Mouse (Mus musculus) kidney, adult 18-20 months (tissue): ENCODE measurements around the gene Hba-a2.
"Not testable (repeated sequence)": the region's sequence is repeated elsewhere in the genome, so short reads cannot be mapped to it uniquely, and the experiment has no call there.

Experiments
- DNase-seq: peaks from one replicate; pipeline ENCODE4 v3.0.0; 2021

Gene Hba-a2

DNA sequence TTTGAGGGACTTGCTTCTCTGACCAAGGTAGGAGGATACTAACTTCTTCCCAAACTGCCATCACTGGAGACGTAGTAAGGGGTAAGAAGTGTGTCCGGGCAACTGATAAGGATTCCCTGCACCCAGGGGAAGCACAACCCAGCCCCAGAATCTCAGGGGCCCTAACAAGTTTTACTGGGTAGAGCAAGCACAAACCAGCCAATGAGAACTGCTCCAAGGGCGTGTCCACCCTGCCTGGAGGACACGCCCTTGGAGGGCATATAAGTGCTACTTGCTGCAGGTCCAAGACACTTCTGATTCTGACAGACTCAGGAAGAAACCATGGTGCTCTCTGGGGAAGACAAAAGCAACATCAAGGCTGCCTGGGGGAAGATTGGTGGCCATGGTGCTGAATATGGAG lies at the start of gene Hba-a2:
Gene Hba-a2, plus strand, starts transcription at position 287 of the 400 bp plus-strand sequence.
- DNase-seq = not testable (repeated sequence)

DNA sequence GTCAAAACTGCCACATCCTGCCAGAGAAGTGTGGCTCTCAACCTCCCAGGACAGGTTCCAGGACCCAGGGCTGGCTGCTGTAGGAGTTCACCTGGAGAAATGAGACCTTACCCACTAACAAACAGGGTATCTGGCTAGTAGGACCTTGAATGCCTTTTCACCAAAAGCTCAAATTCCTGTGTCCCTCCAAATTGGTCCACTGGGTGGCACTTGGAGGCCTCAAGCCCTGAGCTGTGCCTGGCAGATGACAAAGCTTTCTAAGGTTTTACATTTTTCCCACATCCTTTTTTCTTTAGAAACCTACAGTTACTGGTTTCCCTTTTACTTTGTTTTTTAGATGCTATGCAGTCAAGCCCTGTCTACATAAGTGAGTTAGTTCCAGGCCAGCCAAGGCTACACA lies 49.2 kb upstream of the Hba-a2 start:
- no peak for DNase-seq

DNA sequence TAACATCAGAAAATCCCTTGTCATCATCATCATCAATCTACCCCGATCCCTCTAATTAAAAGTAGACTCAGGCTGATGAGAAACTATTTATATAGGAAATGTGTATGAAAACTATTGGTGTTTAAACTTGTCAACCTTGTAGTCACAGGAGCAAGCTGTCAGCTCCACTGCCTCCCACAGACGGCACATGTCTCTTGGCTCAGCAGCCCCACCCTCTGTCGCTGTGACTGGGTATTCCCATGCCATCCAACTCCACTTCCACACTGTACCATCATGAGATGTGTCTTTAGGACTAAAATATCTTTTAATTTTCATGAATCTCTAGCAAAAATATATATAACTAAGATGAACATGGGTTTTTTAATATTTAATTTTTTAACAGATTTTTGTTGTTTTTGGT lies 47.9 kb upstream of the Hba-a2 start:
- no peak for DNase-seq

DNA sequence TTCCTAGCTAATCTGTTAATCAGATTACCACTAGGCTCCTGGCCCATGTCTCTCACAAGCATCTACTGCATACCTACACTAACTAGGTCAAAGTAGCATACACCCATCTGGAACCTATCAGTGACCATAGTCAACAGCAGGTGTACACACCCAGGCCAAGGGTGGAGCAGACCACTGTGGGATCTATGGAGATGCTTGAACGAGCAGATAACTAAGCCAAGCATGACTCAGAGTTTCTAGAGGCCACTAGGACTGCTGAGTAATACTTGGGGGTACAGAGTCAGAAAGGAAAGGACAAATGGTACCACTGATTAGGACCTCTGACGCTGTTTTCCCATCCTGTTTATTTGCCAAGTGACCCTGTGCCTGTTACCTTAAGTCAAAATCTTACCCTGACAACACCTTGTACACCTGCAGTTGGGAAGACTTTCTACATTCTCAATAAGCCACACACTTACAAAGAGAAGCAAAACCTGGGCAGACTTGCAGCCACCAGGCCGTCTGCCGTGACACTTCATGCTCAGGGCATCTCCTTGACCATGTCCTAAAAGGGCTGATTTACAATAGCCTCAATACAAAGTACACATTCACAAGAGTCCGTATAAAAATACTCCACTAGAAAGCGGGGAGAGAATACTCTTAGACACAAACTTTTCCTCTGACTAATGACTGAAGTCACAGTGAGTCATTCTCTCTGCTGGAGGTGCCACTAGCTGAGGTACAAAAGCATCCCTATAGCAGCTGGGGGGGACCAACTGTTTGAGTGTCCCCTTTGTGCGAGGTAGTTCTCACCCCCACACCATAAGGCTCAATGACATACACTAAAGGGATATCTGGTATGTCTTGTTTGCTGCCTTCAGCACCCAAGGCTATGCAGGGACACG lies 45.2 kb upstream of the Hba-a2 start:
- DNase-seq = no peak

DNA sequence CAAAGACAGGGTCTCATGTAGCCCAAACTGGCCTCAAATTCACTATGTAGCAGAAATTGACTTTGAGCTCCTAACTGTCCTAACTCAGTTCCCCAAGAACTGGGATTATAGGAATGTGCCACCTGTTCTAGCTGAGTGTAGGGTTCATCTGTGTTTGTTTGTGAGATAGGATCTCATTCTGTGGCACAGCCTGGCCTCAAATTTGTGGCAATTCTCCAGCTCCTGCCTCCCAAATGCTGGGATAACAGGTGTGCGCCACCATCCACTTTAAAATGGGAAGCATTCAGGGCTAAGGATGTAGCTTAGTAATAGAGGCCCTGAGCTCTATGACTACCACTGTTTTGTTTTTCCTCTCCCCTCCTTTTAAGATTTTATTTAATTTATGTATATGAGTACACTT lies 43.2 kb upstream of the Hba-a2 start:
- no peak for DNase-seq

DNA sequence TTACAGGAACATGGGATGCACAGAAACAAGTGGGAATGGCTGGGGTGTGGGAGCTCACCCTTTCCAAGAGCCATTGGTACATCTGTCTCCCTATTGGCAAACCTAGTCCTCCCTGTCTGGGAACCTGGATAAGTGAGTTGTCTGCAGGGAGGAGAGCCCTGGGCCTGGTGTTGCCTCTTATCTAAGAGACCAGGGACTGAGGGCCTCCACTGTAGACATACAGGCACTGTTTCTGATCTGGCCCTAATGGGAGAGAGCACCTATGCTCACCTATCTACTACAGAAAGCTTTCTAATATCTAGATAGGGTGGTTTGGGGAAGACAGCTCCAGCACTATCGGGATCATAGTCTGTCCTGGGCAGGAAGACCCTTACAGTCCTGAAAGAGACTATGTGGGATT lies 40.1 kb upstream of the Hba-a2 start:
- DNase-seq = no peak

DNA sequence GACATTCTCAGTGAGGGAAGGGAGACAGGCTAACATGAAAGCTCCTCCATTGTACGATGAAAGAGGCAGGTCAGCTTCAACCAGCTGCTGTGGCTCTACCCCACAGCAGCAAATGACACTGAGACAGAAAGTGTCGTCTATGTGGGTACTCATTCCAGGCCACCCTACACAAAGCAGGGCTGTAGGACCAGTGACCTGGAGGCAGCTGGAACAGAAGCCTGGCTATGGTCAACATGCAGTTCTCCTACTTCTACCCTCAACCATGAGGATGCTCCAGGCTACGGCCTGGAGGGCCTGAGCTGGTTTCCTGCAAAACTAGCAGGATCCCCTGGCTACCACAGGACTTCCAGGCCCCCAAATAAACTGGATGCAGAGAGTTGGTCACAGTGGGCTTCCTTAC lies 39.7 kb upstream of the Hba-a2 start:
- DNase-seq = no peak

DNA sequence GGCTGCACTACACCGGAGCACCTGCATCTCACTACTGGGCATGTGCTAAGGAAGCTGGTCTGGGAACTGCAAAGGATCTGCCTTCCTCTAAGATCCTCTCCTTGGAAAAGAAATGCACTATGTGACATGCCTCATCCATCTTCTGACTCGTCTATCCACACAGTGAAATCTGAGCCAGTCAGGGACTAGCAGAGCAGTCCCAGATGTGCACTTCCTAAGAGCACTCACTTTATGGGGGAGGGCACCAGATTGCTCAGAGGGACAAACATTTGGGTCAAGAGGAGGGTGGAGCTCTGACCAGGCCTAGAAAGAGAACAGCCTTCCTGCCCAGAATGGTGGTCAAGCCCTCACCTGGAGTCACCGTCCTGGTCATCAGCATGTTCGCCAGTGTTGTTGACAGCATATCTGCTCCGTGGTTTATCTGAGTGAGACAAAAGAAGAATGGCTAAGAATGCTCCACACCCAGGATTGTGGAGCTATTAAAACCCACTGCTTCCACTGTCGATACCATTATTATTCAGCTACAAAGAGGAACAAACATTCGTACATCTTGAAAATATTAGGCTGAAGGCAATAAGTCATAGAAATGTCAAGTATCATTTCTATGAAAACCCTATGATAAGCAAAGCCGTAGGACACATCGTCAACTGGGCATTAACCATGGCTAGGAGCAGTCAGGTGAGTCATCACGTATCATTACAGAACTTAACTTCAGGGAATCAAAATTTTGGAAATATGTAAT lies 33.4 kb upstream of the Hba-a2 start:
- no peak for DNase-seq

DNA sequence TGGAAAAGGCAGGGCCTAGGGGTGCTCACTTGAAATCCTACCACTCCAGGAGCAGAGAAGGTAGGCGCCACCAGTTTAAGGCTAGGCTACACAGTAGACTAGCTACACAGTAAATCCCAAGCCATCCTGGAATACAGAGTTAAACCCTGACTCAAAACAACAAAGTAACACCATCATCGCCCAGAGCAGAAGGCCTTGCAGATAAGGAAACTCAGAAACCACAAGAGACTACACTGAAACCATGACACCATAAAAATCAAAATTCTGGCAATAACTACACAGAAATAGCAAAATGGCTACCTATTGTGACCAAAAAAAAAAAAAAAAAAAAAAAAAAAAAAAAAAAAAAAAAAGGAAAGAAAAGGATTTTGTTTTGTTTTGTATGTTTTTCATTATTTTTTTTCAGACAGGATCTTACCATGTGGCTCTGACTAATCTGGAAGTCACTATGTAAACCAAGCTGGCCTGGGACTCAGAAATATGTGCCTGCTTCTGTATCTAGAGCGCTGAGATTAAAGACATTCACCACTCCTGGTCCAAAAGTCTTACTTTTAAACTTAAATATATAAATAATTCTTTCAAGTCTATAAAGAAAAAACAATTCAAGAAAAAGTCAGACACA lies 31.1 kb upstream of the Hba-a2 start:
- DNase-seq = no peak

DNA sequence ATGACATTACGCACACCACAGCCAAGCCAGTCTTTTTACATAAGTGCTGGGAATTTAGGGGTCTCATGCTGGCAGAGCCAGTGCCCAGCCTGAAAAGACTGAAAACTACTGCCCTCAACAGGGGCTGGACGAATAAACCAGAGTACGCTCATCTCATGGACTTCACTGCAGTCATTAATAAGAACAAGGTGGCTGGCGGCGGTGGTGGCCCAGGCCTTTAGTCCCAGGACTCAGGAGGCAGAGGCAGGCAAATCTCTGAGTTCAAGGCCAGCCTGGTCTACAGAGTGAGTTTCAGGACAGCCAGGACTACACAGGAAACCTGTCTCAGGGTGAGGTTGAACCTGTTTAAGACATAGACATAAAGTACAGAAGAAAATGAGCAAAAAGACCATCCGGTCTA lies 30.1 kb upstream of the Hba-a2 start:
- no peak for DNase-seq

DNA sequence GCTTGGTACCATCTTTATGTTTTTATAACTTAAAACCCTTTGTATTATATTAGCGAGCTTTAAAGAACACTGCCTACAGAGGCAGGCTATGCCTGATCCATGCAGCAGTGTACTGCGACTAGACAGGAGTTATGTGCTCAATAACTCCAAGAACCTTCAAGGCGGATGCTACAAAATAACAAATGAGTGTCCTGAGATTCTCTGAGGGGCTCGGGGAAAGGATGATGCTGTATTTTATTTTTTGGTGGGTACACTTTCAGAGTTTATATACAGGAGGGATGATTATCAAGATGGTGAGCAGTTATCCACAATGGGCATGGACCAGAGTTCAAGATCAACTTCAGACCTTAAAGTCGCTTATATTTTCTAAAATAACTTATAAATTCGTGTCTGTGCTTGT lies 29.5 kb upstream of the Hba-a2 start:
- no peak for DNase-seq

DNA sequence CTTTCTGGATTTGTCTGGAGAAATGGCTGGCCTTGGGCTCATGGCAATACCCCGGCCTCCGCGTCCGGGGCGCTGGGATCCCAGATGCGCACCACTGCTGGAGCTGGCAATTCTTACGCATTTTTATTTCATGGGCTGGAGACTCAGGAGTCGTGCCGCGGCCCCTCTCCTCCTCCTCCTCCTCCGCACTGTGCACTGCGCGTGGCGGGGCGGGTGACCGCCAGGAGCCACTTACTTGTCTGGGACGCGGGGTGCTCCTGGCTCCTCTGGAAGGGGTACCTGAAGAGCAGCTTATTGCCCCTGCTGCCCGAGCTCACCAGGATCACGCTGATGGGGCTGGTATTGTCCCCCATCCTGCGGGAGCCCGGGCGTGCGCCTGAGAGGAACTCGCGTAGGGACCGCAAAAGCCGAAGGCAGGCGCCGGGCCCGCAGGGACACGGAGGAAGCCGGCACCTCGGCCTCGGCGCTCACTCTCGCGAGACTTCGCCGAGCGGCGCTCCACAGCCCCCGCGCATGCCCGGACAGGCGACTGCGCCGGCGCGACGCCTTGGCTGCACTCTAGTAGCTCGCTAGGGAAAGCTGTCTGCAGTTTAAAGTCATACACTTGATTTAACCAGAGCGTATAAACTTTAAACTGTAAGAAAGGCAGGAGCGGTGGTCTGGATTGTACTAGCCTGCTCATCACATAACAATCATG lies 29.0 kb upstream of the Hba-a2 start, which contains the start of gene Nprl3:
Gene Nprl3, minus strand, starts transcription at position 520 of the 697 bp plus-strand sequence.
- DNase-seq = peak; percentile 97

DNA sequence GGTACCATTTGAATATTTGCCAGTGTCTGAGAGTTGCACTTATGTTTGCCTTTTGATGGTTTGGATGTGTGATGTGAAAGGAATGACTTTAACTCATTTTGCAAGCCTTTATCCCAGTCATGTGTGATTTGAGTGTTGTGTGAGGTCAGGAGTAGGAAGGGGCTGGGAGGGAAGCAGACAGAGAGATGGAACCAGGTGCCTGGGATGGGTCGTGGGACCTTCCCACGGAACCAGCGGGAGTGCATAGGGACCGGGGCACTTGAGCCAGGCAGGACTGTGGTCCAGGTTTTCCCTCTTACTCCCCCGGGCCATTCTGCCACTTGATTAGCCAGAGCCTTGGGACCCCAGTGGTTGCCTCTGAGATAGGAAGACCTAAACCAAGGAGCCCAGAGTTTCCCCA lies 28.3 kb upstream of the Hba-a2 start:
- no peak for DNase-seq

DNA sequence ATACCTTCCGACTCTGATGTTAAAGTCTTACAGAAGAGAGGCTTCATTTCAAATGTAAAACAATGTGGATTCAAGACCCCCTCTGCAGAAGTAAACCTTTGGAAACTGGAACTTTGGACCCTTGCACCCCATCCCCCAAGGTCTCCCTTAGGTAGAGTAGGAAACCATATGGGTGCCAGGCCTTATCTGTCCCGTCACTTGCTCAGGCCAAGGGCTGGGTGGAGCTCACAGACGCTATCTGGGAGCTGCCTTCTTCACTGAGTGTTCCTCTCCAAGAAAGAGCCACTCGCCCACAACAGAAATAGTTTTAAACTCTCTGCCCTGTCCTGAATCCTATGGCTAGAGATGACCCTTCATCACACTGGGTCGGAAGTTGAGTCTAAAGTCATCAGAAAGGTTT lies 27.3 kb upstream of the Hba-a2 start:
- DNase-seq = no peak

DNA sequence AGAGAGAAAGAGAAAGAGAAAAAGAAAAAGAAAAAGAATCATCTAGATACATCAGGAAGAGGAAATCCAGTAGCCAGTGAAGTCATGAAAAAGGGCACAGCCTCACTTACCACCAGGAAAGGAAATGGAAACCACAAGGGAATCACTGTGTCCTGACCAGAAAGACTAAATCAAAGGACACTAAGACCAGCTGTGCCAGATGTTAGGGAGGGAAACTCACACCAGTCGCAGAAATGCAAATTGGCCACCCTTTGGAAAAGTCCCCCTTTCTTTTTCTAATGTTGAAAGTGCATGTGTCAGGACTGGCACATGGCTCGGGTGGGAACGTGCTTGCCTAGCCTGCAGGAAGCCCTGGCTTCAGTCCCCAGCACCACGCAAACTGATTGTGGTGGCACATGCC lies 25.1 kb upstream of the Hba-a2 start:
- DNase-seq = no peak

DNA sequence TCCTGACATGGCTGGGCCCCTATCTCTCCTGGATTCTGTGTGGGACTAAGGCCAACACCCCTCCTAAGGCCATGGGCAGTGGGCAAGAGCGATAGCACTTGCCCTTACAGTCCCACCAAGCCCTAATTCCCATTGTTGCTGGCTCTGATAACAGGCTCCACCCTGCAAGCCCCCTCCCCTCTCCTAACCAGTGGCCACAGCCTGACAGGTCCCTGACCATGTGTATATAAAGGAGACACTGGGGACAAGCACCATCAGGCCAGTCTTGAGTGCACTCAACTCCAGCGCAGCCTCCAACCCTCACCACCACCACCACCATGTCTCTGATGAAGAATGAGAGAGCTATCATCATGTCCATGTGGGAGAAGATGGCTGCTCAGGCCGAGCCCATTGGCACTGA lies 19.9 kb upstream of the Hba-a2 start, which contains the start of gene Hba-x:
Gene Hba-x, plus strand, starts transcription at position 54 of the 400 bp plus-strand sequence.
- no peak for DNase-seq

DNA sequence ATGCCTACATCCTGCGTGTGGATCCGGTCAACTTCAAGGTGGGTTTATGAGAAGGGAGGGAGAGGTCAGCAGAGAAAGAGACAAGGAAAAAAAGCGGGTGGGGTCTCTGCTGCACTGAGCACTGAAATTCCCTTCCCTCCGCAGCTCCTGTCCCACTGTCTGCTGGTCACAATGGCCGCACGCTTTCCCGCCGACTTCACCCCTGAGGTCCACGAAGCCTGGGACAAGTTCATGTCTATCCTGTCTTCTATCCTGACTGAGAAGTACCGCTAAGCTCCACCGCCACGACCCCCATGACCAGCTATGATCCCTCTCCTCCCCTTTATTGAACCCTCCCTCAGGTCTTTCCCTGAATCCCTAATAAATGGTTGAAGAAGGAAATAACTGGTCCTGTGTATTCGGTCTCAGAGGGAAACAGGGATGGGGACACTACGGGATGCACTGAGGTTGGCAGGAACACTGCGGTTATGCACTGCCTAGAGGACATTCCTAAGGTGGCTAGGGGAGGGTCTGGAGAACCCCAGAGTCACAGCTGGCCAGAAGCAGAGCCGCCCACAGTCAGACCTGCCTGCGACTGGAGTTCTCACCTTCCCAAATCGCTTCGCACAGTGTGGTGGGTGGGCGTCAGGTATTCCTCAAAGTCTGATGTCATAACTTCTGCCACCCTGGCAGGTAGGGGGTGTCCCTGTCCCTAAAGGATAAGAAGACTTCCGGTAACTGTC lies 18.4 kb upstream of the Hba-a2 start:
- no peak for DNase-seq

DNA sequence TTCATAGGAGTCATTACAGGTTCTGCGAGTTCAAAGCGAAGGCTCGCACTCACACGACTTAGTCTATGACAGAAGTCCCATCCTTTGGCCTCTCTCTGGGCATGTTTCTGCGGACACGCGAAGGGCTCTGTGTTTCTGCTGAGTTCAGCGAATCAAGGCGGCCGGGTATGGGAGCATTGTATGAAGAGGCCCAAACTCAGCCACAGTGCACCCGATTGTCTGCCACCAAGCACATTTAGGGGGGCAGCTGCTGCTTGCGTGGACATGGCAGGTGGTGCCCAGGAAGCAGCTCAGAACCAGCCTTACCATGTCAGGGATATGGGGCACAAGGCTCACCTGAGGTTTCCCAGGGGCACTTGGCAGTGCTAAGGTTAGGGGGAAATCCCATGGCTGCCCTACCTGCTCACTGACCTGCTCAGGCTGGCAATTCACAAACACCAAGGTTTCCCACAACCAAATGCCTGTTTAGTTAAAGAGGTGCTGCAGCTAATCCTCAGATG lies 17.8 kb upstream of the Hba-a2 start:
- no peak for DNase-seq

DNA sequence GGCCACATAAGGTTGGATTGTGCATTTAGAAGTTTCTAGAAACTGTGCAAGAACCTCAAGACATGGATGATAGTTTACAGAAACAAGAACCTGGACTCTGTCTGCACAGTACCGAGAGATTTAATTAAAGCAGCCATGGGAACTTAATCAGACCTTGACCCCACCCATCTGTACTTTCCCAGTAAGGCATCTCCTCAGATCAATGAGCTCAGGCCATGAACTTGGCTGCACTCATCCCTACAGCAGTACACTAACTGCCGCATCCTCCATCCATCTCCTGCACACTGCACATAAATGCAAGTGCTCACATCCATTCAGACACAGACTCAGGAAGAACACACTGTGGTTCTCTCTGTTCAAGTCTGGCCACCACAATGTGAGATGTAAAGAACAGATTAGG lies 15.6 kb upstream of the Hba-a2 start:
- no peak for DNase-seq

DNA sequence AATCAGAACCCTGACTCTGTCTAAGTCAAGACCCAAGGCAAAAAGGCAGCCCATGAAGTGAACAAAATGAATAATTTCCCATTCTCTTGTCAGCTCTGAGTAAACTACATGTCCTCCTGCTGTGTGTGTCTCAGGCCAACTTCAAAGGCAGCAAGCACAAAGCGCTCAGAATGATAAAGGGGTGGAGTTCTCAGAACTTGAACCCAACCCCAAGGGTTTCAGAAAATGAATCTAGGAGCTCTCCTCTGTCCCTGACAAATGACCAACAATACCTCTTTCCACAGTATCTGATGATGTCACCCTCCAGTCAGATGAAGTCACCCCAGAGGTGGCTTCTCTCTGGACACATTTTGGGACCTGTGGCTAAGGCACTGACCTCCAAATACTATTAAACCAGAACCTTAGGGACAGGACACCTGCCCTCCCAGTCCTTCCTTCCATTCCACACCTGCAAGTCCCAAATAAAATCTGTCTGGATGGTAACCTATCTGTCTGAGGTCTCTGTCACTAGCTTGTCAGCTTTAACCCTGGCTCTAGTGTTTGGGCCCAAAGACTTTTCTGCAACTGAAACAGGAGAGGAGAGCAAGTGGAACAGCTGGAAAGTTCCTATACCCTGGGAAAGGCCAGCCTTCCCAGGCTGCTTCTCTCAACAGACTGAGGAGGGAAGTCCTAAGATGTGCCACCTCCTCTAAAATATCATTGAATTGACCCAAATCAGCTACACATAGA lies 14.7 kb upstream of the Hba-a2 start:
- DNase-seq = no peak

DNA sequence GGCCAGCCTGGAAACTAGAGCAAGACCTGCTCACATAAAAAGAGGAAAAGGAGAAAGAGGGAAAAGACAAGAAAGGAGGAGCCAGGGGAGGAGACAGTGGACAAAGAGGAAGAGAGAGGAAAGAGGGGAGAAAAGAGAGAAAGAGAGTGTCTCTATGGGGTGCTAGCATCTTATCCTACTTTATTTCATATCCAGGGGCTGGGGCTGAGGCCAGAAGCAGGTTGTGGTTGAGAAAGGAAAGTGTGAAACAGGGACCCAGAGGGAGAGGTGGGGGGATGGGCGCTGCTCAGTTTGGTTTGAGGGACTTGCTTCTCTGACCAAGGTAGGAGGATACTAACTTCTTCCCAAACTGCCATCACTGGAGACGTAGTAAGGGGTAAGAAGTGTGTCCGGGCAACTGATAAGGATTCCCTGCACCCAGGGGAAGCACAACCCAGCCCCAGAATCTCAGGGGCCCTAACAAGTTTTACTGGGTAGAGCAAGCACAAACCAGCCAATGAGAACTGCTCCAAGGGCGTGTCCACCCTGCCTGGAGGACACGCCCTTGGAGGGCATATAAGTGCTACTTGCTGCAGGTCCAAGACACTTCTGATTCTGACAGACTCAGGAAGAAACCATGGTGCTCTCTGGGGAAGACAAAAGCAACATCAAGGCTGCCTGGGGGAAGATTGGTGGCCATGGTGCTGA lies 13.1 kb upstream of the Hba-a2 start, which contains the start of gene Hba-a1:
Gene Hba-a1, plus strand, starts transcription at position 421 of the 687 bp plus-strand sequence.
- DNase-seq = not testable (repeated sequence)
